In the genomic region with DNA sequence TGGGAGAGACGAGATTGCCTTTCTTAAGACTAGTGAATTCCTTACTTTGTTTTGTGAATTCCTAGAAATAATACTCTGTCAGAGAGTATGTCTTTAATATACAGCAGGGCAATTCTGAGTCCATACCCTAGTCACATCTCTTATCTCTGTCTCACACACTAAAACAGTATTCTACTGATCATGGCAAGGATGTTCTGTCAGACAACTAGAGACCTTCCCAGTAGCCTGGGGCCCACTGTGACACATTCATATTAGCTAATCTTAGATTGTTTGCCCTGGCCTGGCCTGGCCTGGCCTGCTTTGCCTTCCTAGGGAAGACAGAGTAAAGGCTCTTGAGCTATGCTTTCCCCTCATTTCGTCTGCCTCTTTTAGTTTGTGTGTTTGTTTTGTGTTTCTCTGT, we compare ENCODE assay signal across 21 mouse cellular contexts. TPM values are rescaled to one million over a fixed set of nuclear protein-coding genes. Genes with fewer than 3 reads are reported as not detected.
A peak's percentile ranks its signal among the peaks of the same experiment; 100 is the strongest.
DNase-seq lines count a peak whose midpoint lies in the region; ATAC-seq and TF ChIP-seq lines count a peak whose summit lies in the region.
"Had no signal": no experiment of that assay in that cellular context is flagged by ENCODE, and none has a peak within 500 bp of the region (broad histone marks: within the 10 kb centered on the region; RNA-seq: fewer than 3 reads in every experiment).

No protein-coding gene starts in this region.

- no peak for TF ChIP-seq CTCF in kidney, adult 2 months (conservative IDR thresholded peaks at IDR 0.05; ENCODE audit: insufficient read depth, insufficient read length, low read depth, low read length)

- no peak for DNase-seq in heart, postnatal 14 days
- peak; percentile 17 for DNase-seq in 416B (ENCODE audit: low read depth)
- DNase-seq in c-Kit-positive CD71-positive TER-119-positive erythroid progenitor cells, embryonic 14.5 days (ENCODE audit: low spot score), result peak; percentile 77
- DNase-seq in liver, embryonic 13.5 days, result peak; percentile 70
- no peak for DNase-seq in testis, postnatal 14 days (ENCODE audit: low spot score)
- no peak for DNase-seq in kidney, adult 11 months
- DNase-seq in kidney, adult 2 months, result no peak
- DNase-seq: adrenal gland, postnatal 14 days; cerebellum, postnatal 10 days; lung, embryonic 14.5 days had no signal

- no peaks in the 10 kb centered on the region for H3K9me3 ChIP-seq in heart, embryonic 11.5 days (replicated peaks; ENCODE audit: control insufficient read depth, low read length)
- no peaks in the 10 kb centered on the region for H3K9me3 ChIP-seq in liver, embryonic 13.5 days (replicated peaks)
- H3K9me3 ChIP-seq: forebrain, embryonic 15.5 days; heart, embryonic 15.5 days; hindbrain, embryonic 12.5 days; limb, embryonic 10.5 days had no signal

- H3K4me3 ChIP-seq in heart, embryonic 11.5 days (ENCODE audit: low read depth, low read length), result no peak overlapping the region
- H3K4me3 ChIP-seq in liver, embryonic 13.5 days (replicated peaks), result peak overlapping the region; percentile 13
- no peak overlapping the region for H3K4me3 ChIP-seq in kidney, adult 2 months (ENCODE audit: insufficient read depth, low read depth, low read length)
- H3K4me3 ChIP-seq: forebrain, embryonic 15.5 days; heart, embryonic 15.5 days; hindbrain, embryonic 12.5 days; left cerebral cortex, adult 2 months; limb, embryonic 10.5 days had no signal

- WGBS in heart, embryonic 11.5 days (ENCODE audit: insufficient replicate concordance), result 69% methylated on average over 2 of the region's 2 CpGs
- WGBS in liver, embryonic 13.5 days (ENCODE audit: insufficient replicate concordance), result 22% methylated on average over 2 of the region's 2 CpGs
- 84% methylated on average over 2 of the region's 2 CpGs for WGBS in kidney, adult 2 months

- no peak for ATAC-seq in heart, embryonic 11.5 days (replicated peaks; ENCODE audit: insufficient number of reproducible peaks, low FRiP score, low TSS enrichment)
- ATAC-seq in liver, embryonic 13.5 days (ENCODE audit: low read depth), result peak; percentile 98
- ATAC-seq: forebrain, embryonic 15.5 days had no signal

- peaks cover 7% of the 10 kb centered on the region for H3K36me3 ChIP-seq in heart, embryonic 11.5 days (ENCODE audit: control insufficient read depth, insufficient read depth, low read length)
- peaks cover 21% of the 10 kb centered on the region for H3K36me3 ChIP-seq in liver, embryonic 13.5 days
- H3K36me3 ChIP-seq in kidney, adult 2 months (ENCODE audit: control insufficient read depth, insufficient read depth, low read length), result no peaks in the 10 kb centered on the region

- no peak overlapping the region for H3K9ac ChIP-seq in heart, embryonic 11.5 days (ENCODE audit: low read depth, low read length)
- H3K9ac ChIP-seq in liver, embryonic 13.5 days, result peak overlapping the region; percentile 51
- H3K9ac ChIP-seq: forebrain, embryonic 15.5 days; heart, embryonic 15.5 days; hindbrain, embryonic 12.5 days; lung, embryonic 14.5 days had no signal

- TF ChIP-seq POLR2A in kidney, adult 2 months (IDR thresholded peaks at IDR 0.05; ENCODE audit: low read depth, low read length), result no peak

- H3K4me2 ChIP-seq in heart, embryonic 11.5 days, result no peak overlapping the region
- H3K4me2 ChIP-seq in liver, embryonic 13.5 days, result peak overlapping the region; percentile 59
- H3K4me2 ChIP-seq: forebrain, embryonic 15.5 days; heart, embryonic 15.5 days; hindbrain, embryonic 12.5 days; lung, embryonic 14.5 days had no signal

- H3K27me3 ChIP-seq in heart, embryonic 11.5 days (ENCODE audit: control insufficient read depth, insufficient read depth, low read length), result no peaks in the 10 kb centered on the region
- no peaks in the 10 kb centered on the region for H3K27me3 ChIP-seq in liver, embryonic 13.5 days
- H3K27me3 ChIP-seq in kidney, adult 2 months (replicated peaks; ENCODE audit: control insufficient read depth, insufficient read depth, low read length), result no peaks in the 10 kb centered on the region
- H3K27me3 ChIP-seq: CH12.LX; forebrain, embryonic 15.5 days; heart, embryonic 15.5 days; hindbrain, embryonic 12.5 days had no signal

- H3K4me1 ChIP-seq in heart, embryonic 11.5 days (ENCODE audit: control insufficient read depth, insufficient read depth, low read length), result peaks cover 5% of the 10 kb centered on the region
- H3K4me1 ChIP-seq in liver, embryonic 13.5 days (replicated peaks), result peaks cover 55% of the 10 kb centered on the region
- H3K4me1 ChIP-seq in kidney, adult 2 months (ENCODE audit: control insufficient read depth, insufficient read depth, low read length), result no peaks in the 10 kb centered on the region
- H3K4me1 ChIP-seq: hindbrain, embryonic 12.5 days; limb, embryonic 10.5 days had no signal

- intact Hi-C loops in heart, postnatal 14 days (cut with DNase I), result no loop called here

- peak overlapping the region; percentile 7; the same call in 1 of the 2 replicates for H3K27ac ChIP-seq in heart, embryonic 11.5 days (ENCODE audit: low read depth, low read length)
- H3K27ac ChIP-seq in liver, embryonic 13.5 days, result peak overlapping the region; percentile 87
- H3K27ac ChIP-seq in kidney, adult 2 months (ENCODE audit: insufficient read depth, low read depth, low read length), result no peak overlapping the region
- H3K27ac ChIP-seq: forebrain, embryonic 15.5 days; heart, embryonic 15.5 days; hindbrain, embryonic 12.5 days; kidney, postnatal 0 days; left cerebral cortex, adult 2 months; limb, embryonic 10.5 days had no signal

RNA-seq across cellular contexts. Expression of gene Uhrf2, which starts 20.3 kb away (rescaled TPM):
- polyA plus RNA-seq in heart, embryonic 11.5 days (2014; fragmentation: Nextera tagmentation; extraction: Ambion mirVana), result 58.3 and 60.5 TPM in 2 replicates
- 10 to 100 TPM; 27.4 to 28.9 TPM for total RNA-seq in heart, postnatal 14 days (2021)
- 30.5 and 31.3 TPM in 2 replicates for polyA plus RNA-seq in liver, embryonic 13.5 days (2015; fragmentation: Nextera tagmentation; extraction: Ambion mirVana)
- polyA plus RNA-seq in kidney, adult 2 months (2012; rRNA removed), result 25.4 and 26.5 TPM in 2 replicates

RNA-seq across cellular contexts. Expression of gene Trpd52l3, which starts 47.0 kb away (rescaled TPM):
- not detected in 2 replicates for polyA plus RNA-seq in heart, embryonic 11.5 days (2014; fragmentation: Nextera tagmentation; extraction: Ambion mirVana)
- total RNA-seq in heart, postnatal 14 days (2021), result not detected
- not detected in 2 replicates for polyA plus RNA-seq in liver, embryonic 13.5 days (2015; fragmentation: Nextera tagmentation; extraction: Ambion mirVana)
- polyA plus RNA-seq in kidney, adult 2 months (2012; rRNA removed), result 0.04 TPM in 1 of 2 replicates, not detected in the other
- total RNA-seq: adrenal gland, postnatal 14 days; CH12.LX; layer of hippocampus, adult 8-10 months; left cerebral cortex, adult 2 months had no signal
- polyA plus RNA-seq: forebrain, embryonic 15.5 days; heart, embryonic 15.5 days; hindbrain, embryonic 12.5 days; intestine, embryonic 14.5 days; kidney, postnatal 0 days; limb, embryonic 10.5 days; lung, embryonic 14.5 days; neural tube, embryonic 11.5 days had no signal

Comparison
In these comparisons a context has a peak if more than half of its experiments do, and no peak if none do; other contexts are left out.
1. DNase-seq: peak in 416B (single experiment), c-Kit-positive CD71-positive TER-119-positive erythroid progenitor cells, embryonic 14.5 days (single experiment) and liver, embryonic 13.5 days (single experiment); none in heart, postnatal 14 days (0 of 2), testis, postnatal 14 days (single experiment), kidney, adult 11 months (single experiment) and kidney, adult 2 months (single experiment).